Mouse (Mus musculus) kidney, embryonic 16.5 days (tissue): ENCODE results near the gene Pmm2. TPM values are rescaled to one million over a fixed set of nuclear protein-coding genes. Genes with fewer than 3 reads are reported as not detected.

ENCODE experiments used
- ATAC-seq: fragments of 200-750 bp; cut with Nextera tagmentation; 2 replicates; pipeline ENCODE4 v1.8.0; 2017; ENCODE audit warnings: moderate TSS enrichment; ENCODE audit not compliant: low FRiP score, low TSS enrichment
- H3K27ac ChIP-seq: fragments of 300-500 bp; sonication (generic); 2 replicates; pipeline ENCODE4 v1.5.1; 2014; ENCODE audit warnings: low read length
- H3K27me3 ChIP-seq: fragments of 300-500 bp; sonication (generic); 2 replicates; pipeline ENCODE4 v1.6.1; 2014; ENCODE audit warnings: low read length, control low read depth, mixed read lengths; ENCODE audit not compliant: insufficient read depth
- H3K36me3 ChIP-seq: fragments of 300-500 bp; sonication (generic); 2 replicates; pipeline ENCODE4 v1.6.1; 2014; ENCODE audit warnings: low read length, control low read depth, mixed read lengths; ENCODE audit not compliant: insufficient read depth
- H3K4me1 ChIP-seq: fragments of 300-500 bp; sonication (generic); 2 replicates; pipeline ENCODE4 v1.6.1; 2014; ENCODE audit warnings: low read length, control low read depth, mixed read lengths; ENCODE audit not compliant: insufficient read depth
- H3K4me2 ChIP-seq: fragments of 300-500 bp; sonication (generic); replicated peaks from 2 replicates; pipeline ENCODE4 v1.6.1; 2014; ENCODE audit warnings: low read depth, low read length
- H3K4me3 ChIP-seq: fragments of 300-500 bp; sonication (generic); 2 replicates; pipeline ENCODE4 v1.5.1; 2014; ENCODE audit warnings: mild to moderate bottlenecking, low read length
- H3K9ac ChIP-seq: fragments of 300-500 bp; sonication (generic); replicated peaks from 2 replicates; pipeline ENCODE4 v1.6.1; 2014; ENCODE audit warnings: low read length
- H3K9me3 ChIP-seq: fragments of 300-500 bp; sonication (generic); 2 replicates; pipeline ENCODE4 v1.6.1; 2016; ENCODE audit warnings: low read length, control low read depth
- WGBS: fragments of 180-500 bp; shearing (Covaris S2); extraction: QIAGEN DNeasy Blood & Tissue Kit; methylation state at CpG from one replicate; pipeline ENCODE4 v1.1.7; 2014; 5-methylcytosine and 5-hydroxymethylcytosine counted together
- polyA plus RNA-seq: library from polyadenylated mRNA; unstranded; fragments of >200 nt; fragmentation: Nextera tagmentation; extraction: Ambion mirVana; gene quantifications from 2 replicates; pipeline ENCODE4 v1.2.1, GENCODE M21; 2015

The Pmm2 gene
- 61.2 and 63.3 TPM in 2 replicates for polyA plus RNA-seq

- Histone ChIP-seq H3K36me3 (peaks cover 14% of the 10 kb centered on the region), H3K27ac (peak within 1 kb of the TSS; percentile 76), H3K4me3 (peak within 1 kb of the TSS; percentile 77), H3K27me3 (no peaks in the 10 kb centered on the region), H3K4me1 (peaks cover 19% of the 10 kb centered on the region), H3K4me2 (peak within 1 kb of the TSS; percentile 85), H3K9ac (peak within 1 kb of the TSS; percentile 79), H3K9me3 (no peaks in the 10 kb centered on the region)
- ATAC-seq = peak; percentile 94
- WGBS = under 1% methylated on average over 59 of the region's 59 CpGs
Measured at GRCm38 (mm10) chr16:8637217-8638051, at the start of gene Pmm2, which contains the start of gene Tmem186. TSS of gene Pmm2 (plus strand) at chr16:8637674. TSS of gene Tmem186 (minus strand) at chr16:8637712.

- Histone ChIP-seq H3K4me1 (0 out of 2 replicates have a peak, but pooled peaks cover 3% of the 10 kb centered on the region), H3K27ac (no peak overlapping the region), H3K9ac (no peak overlapping the region), H3K4me3 (no peak overlapping the region), H3K36me3 (no peaks in the 10 kb centered on the region), H3K9me3 (no peaks in the 10 kb centered on the region), H3K4me2 (no peak overlapping the region), H3K27me3 (no peaks in the 10 kb centered on the region)
- 77% methylated on average over 4 of the region's 4 CpGs for WGBS
- no peak for ATAC-seq
Measured at GRCm38 (mm10) chr16:8595411-8595810, 42.1 kb upstream of the Pmm2 start.

GRCm38 (mm10) chr16:8596336-8596735 is 41.1 kb upstream of the Pmm2 start:
- WGBS = 45% methylated on average over 4 of the region's 4 CpGs
- Histone ChIP-seq H3K27ac (no peak overlapping the region), H3K27me3 (no peaks in the 10 kb centered on the region), H3K4me2 (no peak overlapping the region), H3K9me3 (no peaks in the 10 kb centered on the region), H3K4me1 (0 out of 2 replicates have a peak, but pooled peaks cover 3% of the 10 kb centered on the region), H3K9ac (no peak overlapping the region), H3K4me3 (no peak overlapping the region), H3K36me3 (no peaks in the 10 kb centered on the region)
- ATAC-seq = peak; percentile 59; the same call in 1 of the 2 replicates

GRCm38 (mm10) chr16:8597516-8597915 is 40.0 kb upstream of the Pmm2 start:
- ATAC-seq = no peak
- Histone ChIP-seq H3K9me3 (no peaks in the 10 kb centered on the region), H3K9ac (no peak overlapping the region), H3K4me2 (no peak overlapping the region), H3K27me3 (no peaks in the 10 kb centered on the region), H3K27ac (no peak overlapping the region), H3K36me3 (no peaks in the 10 kb centered on the region), H3K4me1 (0 out of 2 replicates have a peak, but pooled peaks cover 3% of the 10 kb centered on the region), H3K4me3 (no peak overlapping the region)
- WGBS = 85% methylated on average over 5 of the region's 5 CpGs

GRCm38 (mm10) chr16:8603789-8604188 is 33.7 kb upstream of the Pmm2 start:
- Histone ChIP-seq H3K4me1 (no peaks in the 10 kb centered on the region), H3K36me3 (no peaks in the 10 kb centered on the region), H3K27me3 (no peaks in the 10 kb centered on the region), H3K4me3 (no peak overlapping the region), H3K9ac (no peak overlapping the region), H3K4me2 (no peak overlapping the region), H3K27ac (no peak overlapping the region), H3K9me3 (no peaks in the 10 kb centered on the region)
- ATAC-seq = no peak
- 84% methylated on average over 3 of the region's 3 CpGs for WGBS

- no peak overlapping the region for H3K9ac ChIP-seq
- H3K27me3 ChIP-seq = no peaks in the 10 kb centered on the region
- H3K36me3 ChIP-seq = peaks cover 4% of the 10 kb centered on the region; the same call in 1 of the 2 replicates
- ATAC-seq = no peak
- H3K4me1 ChIP-seq = no peaks in the 10 kb centered on the region
- H3K4me2 ChIP-seq = no peak overlapping the region
- WGBS = 58% methylated on average over 3 of the region's 3 CpGs
- no peak overlapping the region for H3K27ac ChIP-seq
- no peaks in the 10 kb centered on the region for H3K9me3 ChIP-seq
- no peak overlapping the region for H3K4me3 ChIP-seq
Measured at GRCm38 (mm10) chr16:8610397-8610796, 27.1 kb upstream of the Pmm2 start.

- Histone ChIP-seq H3K27me3 (no peaks in the 10 kb centered on the region), H3K36me3 (peaks cover 4% of the 10 kb centered on the region; the same call in 1 of the 2 replicates), H3K4me2 (no peak overlapping the region), H3K4me1 (no peaks in the 10 kb centered on the region), H3K27ac (no peak overlapping the region), H3K9ac (no peak overlapping the region), H3K4me3 (no peak overlapping the region), H3K9me3 (no peaks in the 10 kb centered on the region)
- no peak; the same call in 1 of the 2 replicates for ATAC-seq
- 88% methylated on average over 8 of the region's 8 CpGs for WGBS
Measured at GRCm38 (mm10) chr16:8612214-8613005, 25.1 kb upstream of the Pmm2 start.

- Histone ChIP-seq H3K9ac (no peak overlapping the region), H3K4me1 (no peaks in the 10 kb centered on the region), H3K9me3 (no peaks in the 10 kb centered on the region), H3K36me3 (peaks cover 4% of the 10 kb centered on the region; the same call in 1 of the 2 replicates), H3K27me3 (no peaks in the 10 kb centered on the region), H3K4me3 (no peak overlapping the region), H3K4me2 (no peak overlapping the region), H3K27ac (no peak overlapping the region)
- 82% methylated on average over 4 of the region's 4 CpGs for WGBS
- no peak for ATAC-seq
Measured at GRCm38 (mm10) chr16:8613039-8613438, 24.4 kb upstream of the Pmm2 start.

GRCm38 (mm10) chr16:8613447-8613846 is 24.0 kb upstream of the Pmm2 start:
- H3K4me1 ChIP-seq = no peaks in the 10 kb centered on the region
- ATAC-seq = no peak
- no peaks in the 10 kb centered on the region for H3K9me3 ChIP-seq
- no peaks in the 10 kb centered on the region for H3K27me3 ChIP-seq
- 89% methylated on average over 3 of the region's 3 CpGs for WGBS
- no peak overlapping the region for H3K4me3 ChIP-seq
- H3K9ac ChIP-seq = no peak overlapping the region
- H3K4me2 ChIP-seq = no peak overlapping the region
- no peak overlapping the region for H3K27ac ChIP-seq
- peaks cover 5% of the 10 kb centered on the region; the same call in 1 of the 2 replicates for H3K36me3 ChIP-seq
